Mouse (Mus musculus) cerebellum, adult 2 months (tissue): ENCODE measurements around the gene Ufd1. TPM values are rescaled to one million over a fixed set of nuclear protein-coding genes. Genes with fewer than 3 reads are reported as not detected.
"Not testable (repeated sequence)": the region's sequence is repeated elsewhere in the genome, so short reads cannot be mapped to it uniquely, and the experiment has no call there.

Experiments
- DNase-seq, 2 experiments: peaks; one replicate each; pipeline ENCODE4 v3.0.0; 2021
- H3K27ac ChIP-seq: fragments of 200-500 bp; 2 replicates; pipeline ENCODE4 v1.5.1; 2012; ENCODE audit warnings: low read length, control low read depth, inconsistent platforms; ENCODE audit not compliant: insufficient read depth
- H3K27me3 ChIP-seq: fragments of 200-500 bp; 2 replicates; pipeline ENCODE4 v1.6.1; 2012; ENCODE audit warnings: inconsistent platforms, mild to moderate bottlenecking, low read length, moderate library complexity; ENCODE audit not compliant: control insufficient read depth, insufficient read depth
- H3K4me1 ChIP-seq: fragments of 200-500 bp; 2 replicates; pipeline ENCODE4 v1.6.1; 2011; ENCODE audit warnings: low read length; ENCODE audit not compliant: control insufficient read depth, insufficient read depth
- H3K4me3 ChIP-seq: fragments of 200-500 bp; replicated peaks from 2 replicates; pipeline ENCODE3; 2011; ENCODE audit warnings: mild to moderate bottlenecking, low read depth, low read length, control low read depth; ENCODE audit not compliant: insufficient read depth
- CTCF ChIP-seq: fragments of 200-500 bp; IDR thresholded peaks from 2 replicates; pipeline ENCODE4 v1.5.1; 2011; ENCODE audit warnings: low read depth, mild to moderate bottlenecking, control low read depth, low read length, moderate library complexity, borderline replicate concordance; ENCODE audit not compliant: insufficient read depth
- POLR2A ChIP-seq: fragments of 200-500 bp; IDR thresholded peaks from 2 replicates; pipeline ENCODE4 v1.6.1; 2011; ENCODE audit warnings: low read length, control low read depth, borderline replicate concordance; ENCODE audit not compliant: insufficient read depth
- WGBS: fragments of 180-500 bp; shearing (Covaris S2); methylation state at CpG from one replicate; pipeline ENCODE4 v1.1.7; 2018; 5-methylcytosine and 5-hydroxymethylcytosine counted together
- polyA plus RNA-seq: library from polyadenylated mRNA; depleted of rRNA; stranded (reverse); fragments of >200 nt; gene quantifications from 2 replicates; pipeline ENCODE4 v1.2.3, GENCODE M21; 2012

Ufd1 gene
- polyA plus RNA-seq, 1 experiment: 100 TPM

- TF ChIP-seq CTCF (no peak), POLR2A (no peak)
- no peak for DNase-seq
- no peaks in the 10 kb centered on the region for H3K27me3 ChIP-seq
Observed at GRCm38 (mm10) chr16:18828630-18829029, 17.1 kb downstream of the Ufd1 start.

GRCm38 (mm10) chr16:18829102-18829501 lies 17.5 kb downstream of the Ufd1 start:
- Histone ChIP-seq H3K27me3 (no peaks in the 10 kb centered on the region), H3K27ac (no peak overlapping the region), H3K4me3 (no peak overlapping the region), H3K4me1 (no peaks in the 10 kb centered on the region)
- 82% methylated on average over 6 of the region's 6 CpGs for WGBS
- TF ChIP-seq POLR2A (no peak), CTCF (no peak)
- DNase-seq: no peak

More at GRCm38 (mm10) chr16:18828630-18829029, 17.1 kb downstream of the Ufd1 start:
- H3K4me3 ChIP-seq: no peak overlapping the region
- H3K27ac ChIP-seq: no peak overlapping the region
- no peaks in the 10 kb centered on the region for H3K4me1 ChIP-seq
- WGBS: 95% methylated on average over 3 of the region's 3 CpGs

GRCm38 (mm10) chr16:18833486-18833885 lies 21.9 kb downstream of the Ufd1 start:
- TF ChIP-seq CTCF (no peak), POLR2A (no peak)
- WGBS: 53% methylated on average over 2 of the region's 2 CpGs
- Histone ChIP-seq H3K27me3 (no peaks in the 10 kb centered on the region), H3K4me1 (no peaks in the 10 kb centered on the region), H3K27ac (no peak overlapping the region), H3K4me3 (no peak overlapping the region)
- DNase-seq: no peak

GRCm38 (mm10) chr16:18836073-18836467 lies 24.5 kb downstream of the Ufd1 start:
- no peak for DNase-seq
- no peak for TF ChIP-seq POLR2A
- TF ChIP-seq CTCF: no peak
- 27% methylated on average over 3 of the region's 3 CpGs for WGBS
- Histone ChIP-seq H3K4me1 (no peaks in the 10 kb centered on the region), H3K27me3 (no peaks in the 10 kb centered on the region), H3K4me3 (peak overlapping the region; percentile 77), H3K27ac (no peak overlapping the region)

- under 1% methylated on average over 46 of the region's 46 CpGs for whole genome bisulfite sequencing
- Histone ChIP-seq H3K27me3 (no peaks in the 10 kb centered on the region), H3K27ac (peak within 1 kb of the TSS; percentile 69), H3K4me3 (peak within 1 kb of the TSS; percentile 77), H3K4me1 (no peaks in the 10 kb centered on the region)
- peak; percentile 98 for DNase-seq
- TF ChIP-seq CTCF (no peak), POLR2A (peak; percentile 92)
Observed at GRCm38 (mm10) chr16:18836468-18837208, 25.1 kb downstream of the Ufd1 start, which contains the start of the genes 2510002D24Rik and Gm28539. TSS of gene 2510002D24Rik (plus strand) at chr16:18836578. TSS of gene Gm28539 (plus strand) at chr16:18836584.

GRCm38 (mm10) chr16:18838346-18838745 lies 26.8 kb downstream of the Ufd1 start:
- 88% methylated on average over 4 of the region's 4 CpGs for WGBS
- no peak overlapping the region for H3K27ac ChIP-seq

GRCm38 (mm10) chr16:18846301-18846820 lies 34.8 kb downstream of the Ufd1 start:
- H3K4me1 ChIP-seq: no peaks in the 10 kb centered on the region
- TF ChIP-seq POLR2A: no peak
- TF ChIP-seq CTCF: no peak
- WGBS: 90% methylated on average over 15 of the region's 15 CpGs
- no peak for DNase-seq
- H3K27ac ChIP-seq: no peak overlapping the region
- no peaks in the 10 kb centered on the region for H3K27me3 ChIP-seq
- no peak overlapping the region for H3K4me3 ChIP-seq

More at GRCm38 (mm10) chr16:18838346-18838745, 26.8 kb downstream of the Ufd1 start:
- no peaks in the 10 kb centered on the region for H3K27me3 ChIP-seq
- no peaks in the 10 kb centered on the region for H3K4me1 ChIP-seq
- H3K4me3 ChIP-seq: no peak overlapping the region
- DNase-seq: no peak
- no peak for TF ChIP-seq CTCF
- no peak for TF ChIP-seq POLR2A

- H3K27ac ChIP-seq, H3K27me3 ChIP-seq, H3K4me3 ChIP-seq, H3K4me1 ChIP-seq, DNase-seq: not testable (repeated sequence)
- WGBS: 85% methylated on average over 16 of the region's 17 CpGs
Observed at GRCm38 (mm10) chr16:18849521-18850190, 38.1 kb downstream of the Ufd1 start.
